Mouse (Mus musculus) G1E (cell line): ENCODE measurements around the gene Lrrc45. TPM values are rescaled to one million over a fixed set of nuclear protein-coding genes. Genes with fewer than 3 reads are reported as not detected.
"Not testable (repeated sequence)": the region's sequence is repeated elsewhere in the genome, so short reads cannot be mapped to it uniquely, and the experiment has no call there.

Experiments used
- ATAC-seq: 2 replicates; pipeline ENCODE4 v1.8.0; 2016; ENCODE audit warnings: mild to moderate bottlenecking; ENCODE audit not compliant: insufficient number of reproducible peaks, poor library complexity, low FRiP score, severe bottlenecking; ENCODE audit errors: extremely low read depth
- DNase-seq: peaks from one replicate; pipeline ENCODE4 v3.0.0; 2012; ENCODE audit warnings: low spot score
- H3K27me3 ChIP-seq: 2 replicates; pipeline ENCODE4 v1.6.1; 2012; ENCODE audit warnings: mild to moderate bottlenecking, low read length, inconsistent platforms; ENCODE audit not compliant: insufficient read depth
- H3K36me3 ChIP-seq: replicated peaks from 2 replicates; pipeline ENCODE3; 2012; ENCODE audit warnings: mild to moderate bottlenecking, inconsistent platforms
- H3K4me1 ChIP-seq: 2 replicates; pipeline ENCODE4 v1.6.1; 2012; ENCODE audit warnings: low read depth, low read length, inconsistent platforms, mixed read lengths; ENCODE audit not compliant: insufficient read depth
- H3K4me3 ChIP-seq: 2 replicates; pipeline ENCODE4 v1.5.1; 2012; ENCODE audit warnings: low read depth, mild to moderate bottlenecking, inconsistent platforms, low read length, moderate library complexity, mixed read lengths
- H3K9me3 ChIP-seq: replicated peaks from 2 replicates; pipeline ENCODE4 v1.6.1; 2012; ENCODE audit warnings: inconsistent platforms
- CTCF ChIP-seq: IDR thresholded peaks from 2 replicates; pipeline ENCODE4 v1.5.1; 2012; ENCODE audit warnings: low read depth, low read length, inconsistent platforms, mixed read lengths
- GATA1 ChIP-seq: IDR thresholded peaks from 2 replicates; pipeline ENCODE4 v1.6.1; 2012; ENCODE audit warnings: borderline replicate concordance, low read length, inconsistent platforms, mixed read lengths
- GATA2 ChIP-seq: IDR thresholded peaks from 2 replicates; pipeline ENCODE4 v1.6.1; 2012; ENCODE audit warnings: low read depth, low read length, inconsistent platforms, borderline replicate concordance
- POLR2AphosphoS5 ChIP-seq: IDR thresholded peaks from 2 replicates; pipeline ENCODE4 v1.6.1; 2012; ENCODE audit warnings: low read depth, low read length, inconsistent platforms; ENCODE audit not compliant: insufficient replicate concordance
- TAL1 ChIP-seq: conservative IDR thresholded peaks from 2 replicates; pipeline ENCODE4 v1.6.1; 2012; ENCODE audit warnings: low read depth, low read length, inconsistent platforms, mixed read lengths
- polyA plus RNA-seq: library from polyadenylated mRNA; stranded (reverse); fragments of >175 nt; gene quantifications from 2 replicates; pipeline ENCODE4 v1.2.3, GENCODE M21; 2012
- total RNA-seq, 2 experiments: library from RNA; stranded (forward) in 1 of 2; stranded (reverse) in 1 of 2; fragments of 200-1000 nt in 1 of 2; fragments of >200 nt in 1 of 2; fragmentation: Nextera tagmentation in 1 of 2; gene quantifications; 2 replicates each; pipeline ENCODE4 v1.2.3; 2014 to 2017

Gene Lrrc45
- total and polyA plus RNA-seq, 3 experiments: 12.1 to 23.3 (median 20.0) TPM

- no peaks in the 10 kb centered on the region for H3K4me1 ChIP-seq
- H3K27me3 ChIP-seq: peaks cover 23% of the 10 kb centered on the region
- no peaks in the 10 kb centered on the region for H3K36me3 ChIP-seq
- no peak for ATAC-seq
- peaks cover 38% of the 10 kb centered on the region for H3K9me3 ChIP-seq
- H3K4me3 ChIP-seq: no peak overlapping the region
- TF ChIP-seq POLR2AphosphoS5: no peak
- no peak for TF ChIP-seq TAL1
- no peak for TF ChIP-seq GATA1
- no peak for TF ChIP-seq GATA2
- no peak for TF ChIP-seq CTCF
- no peak for DNase-seq
These were observed 48.3 kb downstream of the Lrrc45 start for GRCm38 (mm10) chr11:120761811-120762671.

GRCm38 (mm10) chr11:120762672-120763041 is 48.9 kb downstream of the Lrrc45 start, which contains the start of gene Hmga1b:
Gene Hmga1b (plus strand): TSS chr11:120762794.
- not testable (repeated sequence) for H3K4me3 ChIP-seq

DNA sequence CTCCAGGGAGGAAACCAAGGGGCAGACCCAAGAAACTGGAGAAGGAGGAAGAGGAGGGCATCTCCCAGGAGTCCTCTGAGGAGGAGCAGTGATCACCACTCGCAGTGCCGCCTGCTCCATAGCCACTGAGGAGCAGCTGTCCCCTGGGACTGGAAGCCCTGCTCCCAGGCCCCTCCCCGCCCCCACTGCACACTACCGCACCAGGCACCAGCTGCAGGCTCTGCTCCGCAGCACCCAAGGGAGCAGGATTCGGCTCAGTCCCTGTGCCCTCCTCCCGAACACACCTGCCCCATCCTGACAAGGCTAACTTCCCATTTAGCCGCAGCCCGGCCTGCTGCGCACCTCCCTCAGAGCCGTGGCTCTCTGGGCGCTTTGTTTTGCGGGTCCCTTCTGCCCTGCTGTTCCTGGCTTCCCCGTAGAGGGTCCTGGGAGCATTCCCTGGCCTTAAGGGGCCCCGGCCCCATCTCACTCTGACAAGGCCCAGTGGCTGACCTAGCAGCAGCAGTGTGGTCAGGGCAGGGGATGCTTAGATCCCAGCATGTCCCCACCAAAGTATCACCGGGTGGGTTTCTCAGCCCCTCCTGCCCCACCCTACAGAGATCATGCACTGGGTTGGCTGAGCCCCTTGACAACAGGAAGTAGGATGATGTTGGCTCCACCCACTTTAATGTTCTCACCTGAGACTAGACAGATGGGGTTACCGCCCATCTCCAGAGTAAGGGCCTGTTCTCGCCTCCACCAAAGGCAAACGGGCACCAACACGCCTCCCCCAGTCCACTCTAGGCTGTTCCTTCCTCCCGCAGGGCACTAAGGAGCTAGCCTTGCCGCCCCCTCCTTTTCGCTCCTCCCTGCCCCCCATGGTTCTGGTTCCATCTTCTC is 49.6 kb downstream of the Lrrc45 start:
- not testable (repeated sequence) for H3K4me3 ChIP-seq, DNase-seq, H3K36me3 ChIP-seq, H3K4me1 ChIP-seq
- Histone ChIP-seq H3K9me3 (peaks cover 25% of the 10 kb centered on the region), H3K27me3 (peaks cover 30% of the 10 kb centered on the region)
- ATAC-seq: peak; percentile 28

More at GRCm38 (mm10) chr11:120762672-120763041, 48.9 kb downstream of the Lrrc45 start, which contains the start of gene Hmga1b:
- not testable (repeated sequence) for ATAC-seq, H3K4me1 ChIP-seq, H3K36me3 ChIP-seq, DNase-seq
- peaks cover 32% of the 10 kb centered on the region for H3K9me3 ChIP-seq
- H3K27me3 ChIP-seq: peaks cover 27% of the 10 kb centered on the region

- not testable (repeated sequence) for H3K4me3 ChIP-seq, H3K36me3 ChIP-seq, H3K4me1 ChIP-seq, H3K9me3 ChIP-seq, DNase-seq, ATAC-seq
- peaks cover 29% of the 10 kb centered on the region for H3K27me3 ChIP-seq
These were observed 53.3 kb downstream of the Lrrc45 start for GRCm38 (mm10) chr11:120767023-120767422.

- DNase-seq: no peak
- no peaks in the 10 kb centered on the region for H3K4me1 ChIP-seq
- no peak for ATAC-seq
- H3K27me3 ChIP-seq: peaks cover 26% of the 10 kb centered on the region
- H3K9me3 ChIP-seq: no peaks in the 10 kb centered on the region
- no peaks in the 10 kb centered on the region for H3K36me3 ChIP-seq
- no peak overlapping the region for H3K4me3 ChIP-seq
- TF ChIP-seq POLR2AphosphoS5: no peak
- no peak for TF ChIP-seq GATA2
- TF ChIP-seq TAL1: no peak
- TF ChIP-seq GATA1: no peak
- no peak for TF ChIP-seq CTCF
These were observed 54.5 kb downstream of the Lrrc45 start for GRCm38 (mm10) chr11:120768206-120768605.

Other genes starting within 250 kb of the Lrrc45 start
Only the 20 nearest of the 29 such genes appear.
- 354 and 381 TPM in 2 replicates for gene Arhgdia, start 132.3 kb upstream of the Lrrc45 start, total RNA-seq (2014; fragmentation: Nextera tagmentation)
- 155 and 158 TPM in 2 replicates for gene Arhgdia, start 132.3 kb upstream of the Lrrc45 start, total RNA-seq (2017)
- 1,000 and 1,072 TPM in 2 replicates for gene Arhgdia, start 132.3 kb upstream of the Lrrc45 start, polyA plus RNA-seq
- gene Alyref, start 115.6 kb upstream of the Lrrc45 start, total RNA-seq (2014; fragmentation: Nextera tagmentation): 89.8 and 122 TPM in 2 replicates
- 270 and 280 TPM in 2 replicates for gene Alyref, start 115.6 kb upstream of the Lrrc45 start, total RNA-seq (2017)
- 505 and 623 TPM in 2 replicates for gene Alyref, start 115.6 kb upstream of the Lrrc45 start, polyA plus RNA-seq
- gene Anapc11, start 115.5 kb upstream of the Lrrc45 start, total RNA-seq (2014; fragmentation: Nextera tagmentation): 83.1 and 83.8 TPM in 2 replicates
- gene Anapc11, start 115.5 kb upstream of the Lrrc45 start, total RNA-seq (2017): 62.3 and 69.3 TPM in 2 replicates
- gene Anapc11, start 115.5 kb upstream of the Lrrc45 start, polyA plus RNA-seq: 176 and 212 TPM in 2 replicates
- gene Npb, start 105.4 kb upstream of the Lrrc45 start, total RNA-seq (2014; fragmentation: Nextera tagmentation): 1.9 and 2.6 TPM in 2 replicates
- 0.58 TPM in 1 of 2 replicates, not detected in the other for gene Npb, start 105.4 kb upstream of the Lrrc45 start, total RNA-seq (2017)
- 3.2 and 3.8 TPM in 2 replicates for gene Npb, start 105.4 kb upstream of the Lrrc45 start, polyA plus RNA-seq
- 29.0 and 43.1 TPM in 2 replicates for gene Pcyt2, start 96.0 kb upstream of the Lrrc45 start, total RNA-seq (2014; fragmentation: Nextera tagmentation)
- 102 and 119 TPM in 2 replicates for gene Pcyt2, start 96.0 kb upstream of the Lrrc45 start, total RNA-seq (2017)
- 129 and 146 TPM in 2 replicates for gene Pcyt2, start 96.0 kb upstream of the Lrrc45 start, polyA plus RNA-seq
- gene Sirt7, start 88.7 kb upstream of the Lrrc45 start, total RNA-seq (2014; fragmentation: Nextera tagmentation): 28.9 and 35.3 TPM in 2 replicates
- 74.5 and 96.2 TPM in 2 replicates for gene Sirt7, start 88.7 kb upstream of the Lrrc45 start, total RNA-seq (2017)
- 169 and 256 TPM in 2 replicates for gene Sirt7, start 88.7 kb upstream of the Lrrc45 start, polyA plus RNA-seq
- 16.3 and 17.5 TPM in 2 replicates for gene Mafg, start 80.3 kb upstream of the Lrrc45 start, total RNA-seq (2014; fragmentation: Nextera tagmentation)
- 18.9 and 21.9 TPM in 2 replicates for gene Mafg, start 80.3 kb upstream of the Lrrc45 start, total RNA-seq (2017)
- gene Mafg, start 80.3 kb upstream of the Lrrc45 start, polyA plus RNA-seq: 29.2 and 38.9 TPM in 2 replicates
- gene Pycr1, start 70.2 kb upstream of the Lrrc45 start, total RNA-seq (2014; fragmentation: Nextera tagmentation): 14.7 and 14.8 TPM in 2 replicates
- 1.0 and 1.5 TPM in 2 replicates for gene Pycr1, start 70.2 kb upstream of the Lrrc45 start, total RNA-seq (2017)
- gene Pycr1, start 70.2 kb upstream of the Lrrc45 start, polyA plus RNA-seq: 1.9 and 2.4 TPM in 2 replicates
- not detected in 2 replicates for gene Myadml2, start 65.8 kb upstream of the Lrrc45 start, total RNA-seq (2014; fragmentation: Nextera tagmentation)
- gene Myadml2, start 65.8 kb upstream of the Lrrc45 start, total RNA-seq (2017): not detected in 2 replicates
- gene Myadml2, start 65.8 kb upstream of the Lrrc45 start, polyA plus RNA-seq: not detected in 2 replicates
- not detected in 2 replicates for gene Notum, start 52.8 kb upstream of the Lrrc45 start, total RNA-seq (2014; fragmentation: Nextera tagmentation)
- 0.16 TPM in 1 of 2 replicates, not detected in the other for gene Notum, start 52.8 kb upstream of the Lrrc45 start, total RNA-seq (2017)
- not detected in 2 replicates for gene Notum, start 52.8 kb upstream of the Lrrc45 start, polyA plus RNA-seq
- gene Aspscr1, start 41.0 kb upstream of the Lrrc45 start, total RNA-seq (2014; fragmentation: Nextera tagmentation): 57.0 and 79.7 TPM in 2 replicates
- gene Aspscr1, start 41.0 kb upstream of the Lrrc45 start, total RNA-seq (2017): 39.2 and 43.2 TPM in 2 replicates
- gene Aspscr1, start 41.0 kb upstream of the Lrrc45 start, polyA plus RNA-seq: 248 and 301 TPM in 2 replicates
- gene Cenpx, start 187 bp upstream of the Lrrc45 start, total RNA-seq (2014; fragmentation: Nextera tagmentation): 250 and 284 TPM in 2 replicates
- 67.2 and 81.2 TPM in 2 replicates for gene Cenpx, start 187 bp upstream of the Lrrc45 start, total RNA-seq (2017)
- 60.9 and 158 TPM in 2 replicates for gene Cenpx, start 187 bp upstream of the Lrrc45 start, polyA plus RNA-seq
- gene Rac3, start 7.5 kb downstream of the Lrrc45 start, total RNA-seq (2014; fragmentation: Nextera tagmentation): 2.1 TPM in 1 of 2 replicates, not detected in the other
- 0.66 and 0.81 TPM in 2 replicates for gene Rac3, start 7.5 kb downstream of the Lrrc45 start, total RNA-seq (2017)
- gene Rac3, start 7.5 kb downstream of the Lrrc45 start, polyA plus RNA-seq: 1.3 and 2.6 TPM in 2 replicates
- 16.6 and 37.5 TPM in 2 replicates for gene Dcxr, start 13.4 kb downstream of the Lrrc45 start, total RNA-seq (2014; fragmentation: Nextera tagmentation)
- gene Dcxr, start 13.4 kb downstream of the Lrrc45 start, total RNA-seq (2017): 13.1 and 18.4 TPM in 2 replicates
- gene Dcxr, start 13.4 kb downstream of the Lrrc45 start, polyA plus RNA-seq: 21.0 and 24.2 TPM in 2 replicates
- not detected in 2 replicates for gene Cbr2, start 18.2 kb downstream of the Lrrc45 start, total RNA-seq (2014; fragmentation: Nextera tagmentation)
- gene Cbr2, start 18.2 kb downstream of the Lrrc45 start, total RNA-seq (2017): not detected in 2 replicates
- gene Cbr2, start 18.2 kb downstream of the Lrrc45 start, polyA plus RNA-seq: not detected in 2 replicates
- gene Hmga1b, start 48.9 kb downstream of the Lrrc45 start, total RNA-seq (2014; fragmentation: Nextera tagmentation): 568 and 661 TPM in 2 replicates
- gene Hmga1b, start 48.9 kb downstream of the Lrrc45 start, total RNA-seq (2017): 112 and 114 TPM in 2 replicates
- 2,501 and 3,141 TPM in 2 replicates for gene Hmga1b, start 48.9 kb downstream of the Lrrc45 start, polyA plus RNA-seq
- gene Rfng, start 70.3 kb downstream of the Lrrc45 start, total RNA-seq (2014; fragmentation: Nextera tagmentation): 18.4 and 24.2 TPM in 2 replicates
- gene Rfng, start 70.3 kb downstream of the Lrrc45 start, total RNA-seq (2017): 3.5 and 4.1 TPM in 2 replicates
- 55.0 and 67.6 TPM in 2 replicates for gene Rfng, start 70.3 kb downstream of the Lrrc45 start, polyA plus RNA-seq
- gene Gps1, start 70.3 kb downstream of the Lrrc45 start, total RNA-seq (2014; fragmentation: Nextera tagmentation): 109 and 111 TPM in 2 replicates
- gene Gps1, start 70.3 kb downstream of the Lrrc45 start, total RNA-seq (2017): 110 and 144 TPM in 2 replicates
- gene Gps1, start 70.3 kb downstream of the Lrrc45 start, polyA plus RNA-seq: 65.9 and 66.5 TPM in 2 replicates
- 63.3 and 67.4 TPM in 2 replicates for gene Dus1l, start 82.5 kb downstream of the Lrrc45 start, total RNA-seq (2014; fragmentation: Nextera tagmentation)
- 49.2 and 54.7 TPM in 2 replicates for gene Dus1l, start 82.5 kb downstream of the Lrrc45 start, total RNA-seq (2017)
- gene Dus1l, start 82.5 kb downstream of the Lrrc45 start, polyA plus RNA-seq: 142 and 166 TPM in 2 replicates
- gene Fasn, start 110.6 kb downstream of the Lrrc45 start, total RNA-seq (2014; fragmentation: Nextera tagmentation): 88.2 and 116 TPM in 2 replicates
- 66.6 and 69.3 TPM in 2 replicates for gene Fasn, start 110.6 kb downstream of the Lrrc45 start, total RNA-seq (2017)
- gene Fasn, start 110.6 kb downstream of the Lrrc45 start, polyA plus RNA-seq: 425 and 529 TPM in 2 replicates